Mouse (Mus musculus): ENCODE measurements around the gene Rbp1. TPM values are rescaled to one million over a fixed set of nuclear protein-coding genes. Genes with fewer than 3 reads are reported as not detected.

Rbp1 gene
- not detected for total RNA-seq (2023)

DNA sequence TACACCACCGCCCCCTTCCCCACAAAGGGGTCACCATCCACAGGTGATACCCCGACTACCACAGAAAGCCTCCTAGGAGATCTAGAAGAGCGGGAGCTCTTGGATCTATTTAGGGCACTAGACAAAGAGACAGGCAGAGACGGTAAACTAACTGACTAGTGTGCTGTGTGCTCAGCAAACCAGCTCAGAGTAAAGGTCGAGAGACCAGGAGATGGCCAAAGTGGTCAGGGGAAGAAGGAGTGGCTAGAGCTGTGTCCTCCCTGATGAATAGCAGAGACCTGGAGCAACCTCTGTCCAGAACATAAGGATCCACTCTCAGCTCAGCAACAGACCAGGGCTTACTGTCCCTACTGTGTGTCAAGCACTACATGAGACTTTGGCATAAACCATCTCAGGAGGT lies at the start of gene Rbp1:
Rbp1 (plus strand) TSS at position 306 of the 400 bp plus-strand sequence.

GRCm38 (mm10) chr9:98485815-98486214 lies 63.1 kb downstream of the Rbp1 start, which contains the start of gene Rbp2:
TSS of gene Rbp2 (plus strand) at chr9:98486115.

Other genes with a start within 250 kb of the Rbp1 start
- 1 to 10 TPM; 3.8 to 4.6 TPM for gene Nmnat3, start 135.5 kb upstream of the Rbp1 start, total RNA-seq (2023)
- gene Rbp2, start 63.2 kb downstream of the Rbp1 start, total RNA-seq (2023): not detected
- 10 to 100 TPM; 93.7 to 98.4 TPM for gene Copb2, start 140.8 kb downstream of the Rbp1 start, total RNA-seq (2023)
- 1 to 10 TPM; 8.9 TPM for gene Mrps22, start 178.7 kb downstream of the Rbp1 start, total RNA-seq (2023)

Data from monocyte, adult 59 days (primary cell).